Mouse (Mus musculus): ENCODE results near the gene Cysltr2.
A peak's percentile ranks its signal among the peaks of the same experiment; 100 is the strongest.

Gene Cysltr2

DNA sequence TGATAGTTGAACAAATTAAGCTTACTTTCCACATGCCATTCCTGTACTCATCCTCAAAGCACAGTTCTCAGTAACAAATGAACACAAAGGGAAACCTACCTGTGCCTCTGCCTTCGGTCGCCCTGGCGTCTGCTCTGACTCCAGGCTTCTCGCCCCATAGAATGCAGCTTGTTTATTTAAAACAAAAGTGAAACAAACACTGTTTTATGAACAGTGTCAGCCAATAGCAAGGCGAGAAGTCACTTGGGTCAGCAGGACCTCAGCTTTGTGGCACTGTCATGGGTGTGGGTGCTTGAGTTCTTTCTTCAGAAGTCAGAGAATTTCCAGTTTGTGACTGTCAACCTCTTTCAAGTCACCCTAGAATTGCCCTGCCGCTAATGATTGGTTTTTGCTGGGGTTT lies at the start of gene Cysltr2:
TSS of gene Cysltr2 (minus strand) at position 178 of the 400 bp plus-strand sequence.
- no peak for DNase-seq

DNA sequence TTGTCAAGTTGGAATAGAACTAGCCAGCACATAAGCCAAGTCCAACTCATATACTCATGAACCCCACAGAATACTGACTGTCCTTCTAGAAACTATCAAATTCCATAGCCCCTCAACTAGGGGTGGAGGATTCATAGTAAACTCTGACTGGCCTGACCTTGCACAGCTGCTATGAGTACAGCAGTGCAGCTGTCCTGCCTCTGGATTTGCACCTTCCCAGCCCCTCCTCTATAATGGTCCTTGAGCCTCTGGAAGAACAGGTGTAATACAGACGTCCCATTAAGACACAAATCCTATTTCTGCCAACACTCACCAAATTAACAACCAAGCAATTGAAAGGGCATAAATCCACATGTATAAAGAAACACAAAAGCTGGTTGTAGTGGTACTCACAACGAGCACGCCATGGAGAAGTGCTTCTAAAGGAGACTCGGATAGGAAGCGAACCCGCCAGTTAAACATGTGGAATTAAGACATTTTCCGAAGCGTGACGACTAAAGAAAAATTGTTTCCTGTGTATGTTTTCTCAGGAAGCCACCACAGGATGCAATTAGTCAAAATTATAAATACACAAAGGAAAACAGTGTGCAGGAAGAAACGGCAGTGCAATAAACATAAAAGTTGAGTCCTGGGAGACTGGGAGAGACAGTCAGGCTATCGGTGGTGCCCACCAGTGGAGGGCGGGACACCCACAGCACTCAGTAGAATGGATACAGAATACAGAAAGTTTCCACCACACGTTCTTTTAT lies 46.1 kb upstream of the Cysltr2 start:
- no peak for DNase-seq

DNA sequence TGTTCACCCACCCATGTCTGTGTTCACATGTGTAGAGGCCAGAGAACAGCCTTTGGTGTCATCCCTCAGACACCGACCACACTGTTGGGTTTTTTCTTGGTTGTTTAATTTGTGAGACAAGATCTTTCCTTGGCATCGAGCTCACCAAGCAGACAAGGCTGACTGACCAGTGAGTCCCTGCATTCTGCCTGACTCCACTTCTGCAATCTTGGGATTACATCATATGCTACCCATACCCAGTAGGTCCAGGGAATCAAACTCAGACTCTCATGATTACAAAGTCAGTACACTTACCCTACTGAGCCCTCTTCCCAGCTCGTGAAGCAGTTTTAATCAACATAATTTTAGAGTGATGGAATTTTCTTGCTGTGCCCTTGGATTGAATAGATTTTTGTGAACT lies 44.0 kb upstream of the Cysltr2 start:
- DNase-seq, result no peak

GRCm38 (mm10) chr14:73088224-73088623 lies 39.3 kb upstream of the Cysltr2 start:
- DNase-seq, result no peak

- DNase-seq, result no peak
Observed at GRCm38 (mm10) chr14:73087746-73088145, 38.8 kb upstream of the Cysltr2 start.

GRCm38 (mm10) chr14:73087247-73087646 lies 38.3 kb upstream of the Cysltr2 start:
- DNase-seq, result no peak

- no peak for DNase-seq
Observed at GRCm38 (mm10) chr14:73086425-73086824, 37.5 kb upstream of the Cysltr2 start.

- DNase-seq, result no peak
Observed at GRCm38 (mm10) chr14:73083563-73083962, 34.6 kb upstream of the Cysltr2 start.

DNA sequence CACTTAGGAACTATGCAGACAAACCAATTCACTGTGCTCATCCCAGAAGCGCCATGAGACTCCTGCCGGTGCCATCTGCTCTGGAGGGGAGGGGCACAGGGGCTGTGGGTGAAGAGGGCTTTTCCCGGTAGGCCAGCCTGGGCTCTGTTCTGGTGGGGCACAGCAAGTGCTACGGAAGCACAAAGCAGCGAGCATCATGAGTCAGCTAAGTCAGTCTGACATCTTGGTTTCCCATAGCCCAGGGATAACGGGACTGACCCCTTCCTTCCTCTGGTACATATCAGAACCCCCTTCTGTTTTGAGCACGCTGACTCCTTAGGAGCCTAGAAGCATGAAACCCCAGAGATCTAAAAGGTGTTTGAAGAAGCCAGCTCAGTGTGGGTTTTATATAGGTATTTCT lies 15.5 kb upstream of the Cysltr2 start:
- DNase-seq, result no peak

DNA sequence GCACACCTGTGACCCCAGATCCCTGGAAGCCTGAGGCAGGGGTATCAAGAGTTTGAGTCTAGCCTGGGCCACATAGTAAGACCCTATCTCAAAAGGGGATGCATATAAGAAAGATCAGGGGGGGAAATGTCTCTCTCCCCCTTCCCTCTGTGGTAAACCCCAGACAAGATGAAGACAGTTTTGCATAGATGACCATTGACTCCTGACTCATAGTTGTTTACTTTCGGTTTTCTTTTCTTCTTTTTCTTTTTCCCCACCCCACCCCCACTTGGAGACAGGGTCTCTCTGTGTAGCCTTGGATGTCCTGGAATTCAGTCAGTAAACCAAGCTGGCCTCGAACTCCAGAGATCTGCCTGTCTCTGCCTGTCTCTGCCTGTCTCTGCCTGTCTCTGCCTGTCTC lies 9.8 kb upstream of the Cysltr2 start:
- no peak for DNase-seq

GRCm38 (mm10) chr14:73057764-73058163 lies 8.8 kb upstream of the Cysltr2 start:
- DNase-seq, result peak in 1 of 2 experiments; percentile 27

- DNase-seq, result no peak
Observed at GRCm38 (mm10) chr14:73056813-73057212, 7.9 kb upstream of the Cysltr2 start.

- DNase-seq, result no peak
Observed at GRCm38 (mm10) chr14:73045199-73045928, 3.5 kb downstream of the Cysltr2 start.

DNA sequence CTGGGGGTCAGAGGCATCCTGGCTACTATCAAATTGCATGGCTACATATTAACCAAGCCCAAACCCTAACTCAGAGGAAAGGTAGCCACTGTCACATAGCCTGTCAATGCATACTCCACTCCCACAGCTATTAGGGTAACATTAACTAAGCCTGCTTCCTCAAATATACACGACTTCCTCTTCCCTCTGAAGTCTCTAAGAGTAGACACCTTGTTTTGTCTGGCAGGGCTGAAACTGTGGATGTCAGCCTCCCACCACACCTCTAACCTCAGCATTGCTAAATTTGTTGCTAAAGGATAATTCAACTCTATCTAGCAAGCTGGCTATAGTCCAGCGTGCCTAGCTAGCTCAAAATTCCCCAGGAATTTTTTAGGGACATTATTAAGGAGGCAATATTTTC lies 7.2 kb downstream of the Cysltr2 start:
- DNase-seq, result no peak

- no peak for DNase-seq
Observed at GRCm38 (mm10) chr14:73033290-73033689, 15.6 kb downstream of the Cysltr2 start.

- DNase-seq, result no peak
Observed at GRCm38 (mm10) chr14:73031218-73031617, 17.7 kb downstream of the Cysltr2 start.

DNA sequence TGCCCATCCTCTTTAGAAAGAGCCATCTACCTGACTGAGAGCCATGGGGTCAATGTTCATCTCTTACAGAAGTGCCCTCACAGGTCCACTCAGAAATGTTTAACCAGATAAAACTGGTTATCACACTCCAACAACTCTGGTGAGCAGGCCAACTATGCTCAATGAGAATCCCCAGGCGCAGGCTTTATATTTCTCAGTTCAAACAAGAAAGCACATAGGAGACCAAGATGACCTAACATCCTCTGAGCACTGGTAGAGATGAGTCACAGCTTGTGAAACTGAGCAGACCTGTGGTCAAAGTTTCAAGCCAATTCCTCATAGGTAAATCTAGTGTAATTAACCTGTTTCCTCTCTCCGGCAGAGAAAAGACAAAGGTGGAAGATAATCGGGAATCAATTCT lies 31.6 kb downstream of the Cysltr2 start:
- no peak for DNase-seq

DNA sequence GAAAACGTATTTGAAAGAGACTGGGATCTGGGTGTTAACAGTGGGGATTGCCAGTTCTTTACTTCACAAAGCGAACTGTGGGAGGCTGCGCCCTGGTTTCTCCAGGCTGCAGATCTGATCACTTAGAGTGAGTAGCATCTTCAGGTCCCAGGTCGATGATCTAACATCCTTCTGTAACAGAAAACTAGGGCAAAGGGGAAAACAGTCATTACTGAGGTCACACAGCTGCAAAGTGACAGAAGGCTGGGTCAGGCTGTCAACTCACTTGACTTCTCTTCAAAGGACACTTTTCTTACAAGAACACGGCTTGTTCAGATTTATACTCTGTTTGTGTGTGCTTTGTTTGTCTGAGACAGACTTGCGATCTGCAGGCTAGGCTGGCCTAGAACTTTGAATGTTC lies 33.5 kb downstream of the Cysltr2 start:
- peak in 1 of 2 experiments; percentile 13 for DNase-seq

GRCm38 (mm10) chr14:73013723-73014544 lies 35.0 kb downstream of the Cysltr2 start:
- peak in 1 of 2 experiments; percentile 34 for DNase-seq

- no peak for DNase-seq
Observed at GRCm38 (mm10) chr14:73001814-73002213, 47.1 kb downstream of the Cysltr2 start.

DNA sequence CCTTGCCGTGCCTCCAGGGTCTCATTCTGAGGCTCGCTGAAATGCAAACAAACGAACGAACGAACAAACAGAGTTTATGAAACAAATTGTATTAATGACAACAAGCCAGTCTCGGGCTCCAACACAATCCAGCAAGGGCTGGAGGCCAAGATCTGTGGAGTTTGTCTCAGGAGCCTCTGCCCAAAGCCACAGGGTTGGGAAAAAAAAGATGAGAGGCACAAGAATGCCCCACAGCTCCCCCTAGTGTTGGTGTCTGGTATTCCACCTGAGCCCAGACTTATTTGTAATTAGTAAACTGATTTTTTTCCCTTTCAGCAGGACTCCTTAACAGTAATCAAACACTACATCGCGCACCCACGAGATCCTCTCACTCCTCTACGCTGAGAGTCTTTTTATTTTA lies 48.6 kb downstream of the Cysltr2 start:
- peak; percentile 70 to 75 for DNase-seq

DNA sequence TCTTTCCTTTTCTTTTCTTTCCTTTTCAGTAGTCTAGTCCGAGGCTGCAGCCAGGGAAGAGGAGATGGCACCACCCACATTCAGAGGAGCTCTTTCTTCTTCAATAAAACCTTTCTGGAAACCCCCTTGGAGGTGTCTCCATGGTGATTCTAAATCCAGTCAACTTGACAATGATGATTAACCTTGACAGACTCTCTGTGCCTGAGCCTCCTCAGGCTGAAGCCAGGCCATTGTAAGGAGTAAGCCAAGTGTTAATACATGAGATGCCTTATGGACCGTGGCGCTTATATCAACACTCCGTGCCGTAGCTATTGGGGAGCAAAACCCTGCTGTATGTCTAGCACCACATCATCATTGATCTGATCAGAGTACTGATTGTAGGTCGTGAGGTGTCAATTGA lies 50.8 kb downstream of the Cysltr2 start:
- DNase-seq, result no peak

DNA sequence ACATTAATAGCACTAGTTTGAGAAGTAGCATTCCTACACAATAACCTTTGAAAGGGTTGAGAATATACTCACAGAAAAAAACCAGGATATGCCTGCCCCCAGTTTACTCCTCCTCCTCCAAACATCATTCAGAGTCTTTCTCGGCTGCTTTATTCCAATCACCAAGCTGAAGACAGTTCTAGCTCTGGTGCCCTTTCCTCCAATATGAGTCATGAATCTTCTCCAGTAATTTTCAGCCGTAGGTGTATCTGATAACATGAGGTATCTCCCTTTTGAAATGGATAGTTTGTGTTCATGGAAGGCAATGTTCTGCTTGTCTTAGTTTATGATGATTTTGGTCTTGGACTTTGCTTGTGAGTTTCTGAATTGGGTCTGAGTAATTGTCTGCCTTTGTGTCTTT lies 62.9 kb downstream of the Cysltr2 start:
- no peak for DNase-seq

DNA sequence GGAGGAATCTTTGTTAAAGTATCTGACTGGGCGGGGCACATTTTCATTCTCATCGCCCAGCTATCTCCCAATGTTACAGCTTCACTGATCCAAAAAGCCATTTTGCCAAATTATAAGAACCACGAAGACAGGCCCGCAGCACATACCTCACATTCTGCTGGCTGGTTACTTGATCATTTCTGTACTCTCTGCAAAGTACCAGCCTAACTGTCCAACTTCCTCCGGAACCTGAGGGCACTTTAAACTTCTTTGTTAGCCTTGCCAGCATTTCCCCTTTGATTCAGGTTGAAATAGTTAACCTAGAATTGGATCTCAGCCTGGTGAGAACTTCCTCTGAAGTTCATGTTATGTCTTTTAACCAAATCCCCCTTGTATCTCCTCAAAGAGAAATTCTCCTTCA lies 63.8 kb downstream of the Cysltr2 start:
- DNase-seq, result no peak

Measured in lung, postnatal 4 days (tissue).